Mouse (Mus musculus) heart, embryonic 12.5 days (tissue): ENCODE measurements around the gene Gm17542. TPM values are rescaled to one million over a fixed set of nuclear protein-coding genes. Genes with fewer than 3 reads are reported as not detected.
"Not testable (repeated sequence)": the region's sequence is repeated elsewhere in the genome, so short reads cannot be mapped to it uniquely, and the experiment has no call there.

ENCODE experiments used
- ATAC-seq: fragments of 200-750 bp; cut with Nextera tagmentation; 2 replicates; pipeline ENCODE4 v1.8.0; 2017; ENCODE audit warnings: moderate TSS enrichment, moderate library complexity; ENCODE audit not compliant: insufficient number of reproducible peaks, low FRiP score
- H3K27ac ChIP-seq: fragments of 300-500 bp; sonication (generic); 2 replicates; pipeline ENCODE4 v1.5.1; 2016; ENCODE audit warnings: mild to moderate bottlenecking, moderate library complexity; ENCODE audit not compliant: poor library complexity, severe bottlenecking
- H3K27me3 ChIP-seq: fragments of 300-500 bp; sonication (generic); replicated peaks from 2 replicates; pipeline ENCODE4 v1.6.1; 2016; ENCODE audit warnings: mild to moderate bottlenecking, moderate library complexity
- H3K36me3 ChIP-seq: fragments of 300-500 bp; sonication (generic); 2 replicates; pipeline ENCODE4 v1.6.1; 2016; ENCODE audit warnings: mild to moderate bottlenecking, moderate library complexity
- H3K4me1 ChIP-seq: fragments of 300-500 bp; sonication (generic); replicated peaks from 2 replicates; pipeline ENCODE4 v1.6.1; 2016; ENCODE audit warnings: mild to moderate bottlenecking
- H3K4me2 ChIP-seq: fragments of 300-500 bp; sonication (generic); 2 replicates; pipeline ENCODE4 v1.6.1; 2016; ENCODE audit warnings: mild to moderate bottlenecking, moderate library complexity
- H3K4me3 ChIP-seq: fragments of 300-500 bp; sonication (generic); 2 replicates; pipeline ENCODE4 v1.5.1; 2016; ENCODE audit warnings: mild to moderate bottlenecking
- H3K9ac ChIP-seq: fragments of 300-500 bp; sonication (generic); 2 replicates; pipeline ENCODE4 v1.6.1; 2016; ENCODE audit warnings: mild to moderate bottlenecking, moderate library complexity
- H3K9me3 ChIP-seq: fragments of 300-500 bp; sonication (generic); replicated peaks from 2 replicates; pipeline ENCODE4 v1.6.1; 2016; ENCODE audit warnings: mild to moderate bottlenecking, moderate library complexity
- WGBS: fragments of 180-500 bp; shearing (Covaris S2); methylation state at CpG from one replicate; pipeline ENCODE4 v1.1.7; 2016; 5-methylcytosine and 5-hydroxymethylcytosine counted together
- polyA plus RNA-seq: library from polyadenylated mRNA; unstranded; fragments of >200 nt; fragmentation: Nextera tagmentation; extraction: Ambion mirVana; gene quantifications from 2 replicates; pipeline ENCODE4 v1.2.1, GENCODE M21; 2016

Gm17542 gene
- not detected in 2 replicates for polyA plus RNA-seq

DNA sequence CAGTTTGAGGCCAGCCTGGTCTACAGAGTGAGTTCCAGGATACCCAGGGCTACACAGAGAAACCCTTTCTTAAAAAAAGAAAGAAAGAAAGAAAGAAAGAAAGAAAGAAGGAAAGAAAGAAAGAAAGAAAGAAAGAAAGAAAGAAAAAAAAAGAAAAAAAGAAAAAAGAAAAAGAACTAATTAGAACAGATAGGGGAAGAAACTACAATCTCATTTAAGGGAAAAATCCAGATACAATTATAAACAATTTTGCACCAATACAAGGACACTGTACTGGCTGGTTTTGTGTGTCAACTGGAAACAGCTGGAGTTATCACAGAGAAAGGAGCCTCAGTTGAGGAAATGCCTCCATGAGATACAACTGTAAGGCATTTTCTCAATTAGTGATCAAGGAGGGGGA, at the start of gene Gm17542:
TSS of gene Gm17542 (minus strand) at position 101 of the 400 bp plus-strand sequence.
- not testable (repeated sequence) for H3K36me3 ChIP-seq, H3K4me3 ChIP-seq, H3K9ac ChIP-seq, ATAC-seq, H3K27ac ChIP-seq, H3K27me3 ChIP-seq, H3K4me2 ChIP-seq, H3K9me3 ChIP-seq, H3K4me1 ChIP-seq

DNA sequence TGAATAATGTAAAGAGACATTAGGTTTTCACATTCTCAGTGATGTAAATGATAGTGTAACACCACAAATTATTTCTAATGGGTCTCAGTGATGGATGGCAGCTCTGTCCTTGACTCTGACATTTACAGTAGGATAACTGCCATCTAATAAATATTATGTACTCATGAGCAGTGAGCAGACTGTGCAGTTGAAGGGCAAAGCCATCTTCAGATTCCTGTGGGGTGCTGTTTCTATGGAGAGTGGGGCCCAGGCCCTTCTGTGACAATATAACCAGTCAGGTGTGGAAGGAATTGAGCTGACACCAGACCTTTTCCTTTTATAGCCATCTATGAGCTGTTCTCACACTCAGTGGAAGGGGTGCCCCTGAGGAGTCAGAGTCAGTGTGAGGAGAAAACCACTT, 21.8 kb upstream of the Gm17542 start:
- Histone ChIP-seq H3K9me3 (no peaks in the 10 kb centered on the region), H3K27ac (no peak overlapping the region), H3K27me3 (no peaks in the 10 kb centered on the region), H3K4me2 (no peak overlapping the region), H3K9ac (no peak overlapping the region), H3K4me3 (no peak overlapping the region), H3K36me3 (no peaks in the 10 kb centered on the region), H3K4me1 (no peaks in the 10 kb centered on the region)
- ATAC-seq = no peak

DNA sequence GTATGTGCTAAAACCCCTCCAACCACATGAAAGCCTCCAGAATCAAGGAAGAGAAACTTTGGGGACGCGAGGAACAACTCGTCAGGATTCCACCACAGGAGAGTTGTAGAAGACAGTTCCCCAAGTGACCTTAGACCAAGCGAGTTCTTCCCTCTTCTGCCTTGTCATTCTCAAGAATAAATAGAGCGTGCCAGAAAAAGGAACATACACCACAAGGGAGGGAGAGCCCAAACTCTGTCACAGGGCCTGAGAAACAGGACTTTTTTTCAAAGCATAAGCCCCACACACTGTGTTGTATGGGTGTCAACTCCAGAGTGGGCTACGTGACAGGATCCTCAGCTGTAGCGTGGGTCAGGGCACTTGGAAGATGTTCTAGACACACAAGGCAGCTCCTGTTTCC, 20.1 kb upstream of the Gm17542 start:
- no peaks in the 10 kb centered on the region for H3K36me3 ChIP-seq
- 74% methylated on average over 7 of the region's 7 CpGs for whole genome bisulfite sequencing
- H3K9me3 ChIP-seq = no peaks in the 10 kb centered on the region
- no peaks in the 10 kb centered on the region for H3K27me3 ChIP-seq
- H3K27ac ChIP-seq = no peak overlapping the region
- no peaks in the 10 kb centered on the region for H3K4me1 ChIP-seq
- no peak overlapping the region for H3K9ac ChIP-seq
- H3K4me3 ChIP-seq = no peak overlapping the region
- H3K4me2 ChIP-seq = no peak overlapping the region
- ATAC-seq = no peak

DNA sequence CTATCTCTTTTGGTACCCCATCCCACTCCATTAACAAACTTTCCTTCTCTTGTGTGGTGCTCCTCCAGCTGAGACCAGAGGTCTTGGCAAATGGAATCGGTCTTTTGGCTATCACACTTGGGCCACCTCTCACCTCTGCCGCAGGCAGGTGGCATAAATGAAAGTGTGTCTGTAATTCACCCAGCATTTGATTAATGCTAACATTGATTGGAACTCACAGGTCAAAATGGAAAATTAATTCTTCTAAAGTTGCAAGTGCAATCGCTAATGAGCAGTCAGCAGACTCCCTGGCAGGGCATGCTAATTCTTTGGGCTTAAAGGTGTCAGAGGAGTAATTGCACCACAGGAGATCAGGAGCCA, 3.2 kb downstream of the Gm17542 start:
- H3K4me3 ChIP-seq = peak overlapping the region; percentile 35
- no peak overlapping the region for H3K9ac ChIP-seq
- H3K9me3 ChIP-seq = no peaks in the 10 kb centered on the region
- no peak for ATAC-seq
- H3K27ac ChIP-seq = no peak overlapping the region
- H3K4me1 ChIP-seq = 0 out of 2 replicates have a peak, but pooled peaks cover 10% of the 10 kb centered on the region
- H3K36me3 ChIP-seq = no peaks in the 10 kb centered on the region
- H3K4me2 ChIP-seq = peak overlapping the region; percentile 60
- no peaks in the 10 kb centered on the region for H3K27me3 ChIP-seq
- 48% methylated on average over 3 of the region's 3 CpGs for WGBS

DNA sequence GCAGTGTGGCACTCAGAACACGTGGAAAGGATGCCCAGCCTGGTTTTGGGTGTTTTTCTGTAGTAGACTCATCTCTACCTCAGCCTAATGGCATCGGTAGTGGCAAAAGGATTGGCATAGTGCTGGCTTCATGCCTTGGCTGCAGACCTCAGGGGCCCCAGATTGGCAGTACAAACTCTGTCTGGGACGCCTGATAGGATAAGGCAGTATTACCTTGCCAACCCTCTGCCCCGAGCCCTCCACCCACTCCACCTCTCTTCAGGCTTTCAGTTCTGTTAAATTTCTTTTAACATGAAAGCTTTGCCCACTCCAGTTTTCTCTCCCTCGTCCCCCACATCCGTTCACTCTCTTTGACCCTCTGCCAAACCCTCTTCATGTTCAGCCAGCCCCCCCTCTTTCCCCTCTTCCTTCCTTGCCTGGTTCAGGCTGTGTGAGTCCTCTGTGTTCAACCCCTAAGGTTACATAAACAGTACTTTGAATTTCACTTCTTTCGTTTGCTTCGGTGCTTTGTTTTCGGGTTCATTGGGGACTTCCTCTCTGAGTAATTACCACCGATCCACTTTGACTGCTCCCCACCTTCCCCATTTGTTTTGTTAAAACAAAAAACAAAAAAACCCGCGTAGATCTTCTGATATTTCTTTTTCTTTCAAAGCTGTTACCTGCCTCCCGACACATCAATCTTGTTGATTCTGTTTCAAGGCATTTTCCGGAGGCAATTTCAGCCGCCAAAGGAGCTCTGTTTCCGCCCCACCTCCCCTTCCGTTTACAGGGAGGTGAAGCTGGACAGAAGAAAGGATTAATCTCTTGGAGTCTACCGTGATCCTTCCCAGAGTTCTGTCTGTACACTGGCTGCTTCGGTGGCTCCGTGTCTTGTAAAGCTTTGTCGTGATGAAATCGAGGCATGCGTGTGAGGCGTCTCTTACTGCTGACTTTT, 3.9 kb downstream of the Gm17542 start:
- H3K4me2 ChIP-seq = peak overlapping the region; percentile 60
- H3K36me3 ChIP-seq = no peaks in the 10 kb centered on the region
- peak; percentile 64 for ATAC-seq
- WGBS = 31% methylated on average over 24 of the region's 24 CpGs
- no peak overlapping the region for H3K27ac ChIP-seq
- peak overlapping the region; percentile 33; the same call in 1 of the 2 replicates for H3K9ac ChIP-seq
- 0 out of 2 replicates have a peak, but pooled peaks cover 10% of the 10 kb centered on the region for H3K4me1 ChIP-seq
- H3K9me3 ChIP-seq = no peaks in the 10 kb centered on the region
- H3K27me3 ChIP-seq = no peaks in the 10 kb centered on the region
- H3K4me3 ChIP-seq = peak overlapping the region; percentile 35

DNA sequence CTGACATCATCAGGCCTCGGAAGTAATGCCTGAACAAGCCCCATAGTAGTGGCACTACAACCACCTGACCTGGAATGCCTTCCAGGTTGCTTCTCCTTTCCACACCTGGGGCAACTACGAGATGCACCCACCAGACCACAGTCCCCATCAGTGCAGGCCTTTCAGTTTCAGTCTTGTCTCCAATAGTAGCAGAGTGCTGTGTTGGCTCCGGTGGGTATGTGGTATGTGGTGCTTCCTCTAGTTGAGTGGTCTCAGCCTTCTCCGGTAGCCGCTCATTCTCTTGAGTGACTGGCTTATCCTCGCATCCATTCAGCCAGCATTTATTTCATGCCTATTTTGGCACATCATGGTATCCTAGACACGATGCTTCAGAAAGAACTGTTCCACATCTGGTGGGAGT, 4.8 kb downstream of the Gm17542 start:
- H3K9ac ChIP-seq = no peak overlapping the region
- no peak overlapping the region for H3K4me3 ChIP-seq
- H3K36me3 ChIP-seq = no peaks in the 10 kb centered on the region
- no peak for ATAC-seq
- H3K27ac ChIP-seq = no peak overlapping the region
- 0 out of 2 replicates have a peak, but pooled peaks cover 10% of the 10 kb centered on the region for H3K4me1 ChIP-seq
- H3K4me2 ChIP-seq = no peak overlapping the region
- no peaks in the 10 kb centered on the region for H3K27me3 ChIP-seq
- WGBS = 87% methylated on average over 7 of the region's 7 CpGs
- no peaks in the 10 kb centered on the region for H3K9me3 ChIP-seq

DNA sequence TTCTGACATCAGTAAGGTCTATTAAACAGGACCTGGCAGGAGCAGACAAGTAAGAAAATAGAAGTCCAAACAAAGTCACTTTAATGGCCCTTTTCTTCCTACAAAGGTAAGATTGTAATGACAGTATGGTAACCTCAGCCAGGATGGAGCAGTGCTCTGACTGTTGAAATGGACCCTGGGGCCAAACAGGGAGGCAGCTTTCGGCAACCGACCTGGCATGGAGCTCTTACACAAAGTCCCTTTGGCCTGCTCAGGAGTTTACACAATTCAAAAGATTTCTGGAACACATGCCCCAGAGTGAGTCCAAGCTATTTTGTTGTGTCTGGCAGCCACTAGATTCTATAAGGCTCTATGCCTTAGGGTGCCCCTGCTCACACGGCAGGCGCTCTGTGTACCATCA, 9.0 kb downstream of the Gm17542 start:
- H3K4me2 ChIP-seq = no peak overlapping the region
- ATAC-seq = no peak
- no peak overlapping the region for H3K27ac ChIP-seq
- H3K9ac ChIP-seq = no peak overlapping the region
- 93% methylated on average over 4 of the region's 4 CpGs for WGBS
- H3K9me3 ChIP-seq = no peaks in the 10 kb centered on the region
- no peak overlapping the region for H3K4me3 ChIP-seq
- H3K36me3 ChIP-seq = no peaks in the 10 kb centered on the region
- H3K4me1 ChIP-seq = 0 out of 2 replicates have a peak, but pooled peaks cover 5% of the 10 kb centered on the region
- H3K27me3 ChIP-seq = no peaks in the 10 kb centered on the region

DNA sequence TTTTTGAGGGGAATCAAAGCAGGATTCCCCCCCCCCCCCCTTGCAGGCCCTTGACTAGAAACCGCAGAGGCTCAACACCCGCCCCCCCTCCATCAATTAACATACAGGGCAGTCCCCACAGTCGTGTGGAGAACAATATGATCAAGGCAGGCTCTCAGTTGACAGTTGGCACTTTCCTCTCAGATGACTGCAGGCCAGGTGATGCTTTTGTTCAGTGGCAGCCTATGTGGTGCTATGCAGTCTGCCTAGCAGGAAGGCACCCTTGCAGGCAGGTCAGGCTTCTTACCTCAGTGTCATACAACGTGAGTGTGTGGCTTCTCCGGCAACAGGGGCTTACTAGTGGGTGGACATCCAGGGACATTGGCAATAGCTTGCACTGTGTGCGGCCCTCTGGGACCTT, 17.4 kb downstream of the Gm17542 start:
- no peak overlapping the region for H3K9ac ChIP-seq
- H3K4me3 ChIP-seq = no peak overlapping the region
- no peak for ATAC-seq
- no peaks in the 10 kb centered on the region for H3K36me3 ChIP-seq
- WGBS = 49% methylated on average over 6 of the region's 6 CpGs
- no peak overlapping the region for H3K27ac ChIP-seq
- no peak overlapping the region for H3K4me2 ChIP-seq
- H3K27me3 ChIP-seq = no peaks in the 10 kb centered on the region
- H3K4me1 ChIP-seq = no peaks in the 10 kb centered on the region
- no peaks in the 10 kb centered on the region for H3K9me3 ChIP-seq

DNA sequence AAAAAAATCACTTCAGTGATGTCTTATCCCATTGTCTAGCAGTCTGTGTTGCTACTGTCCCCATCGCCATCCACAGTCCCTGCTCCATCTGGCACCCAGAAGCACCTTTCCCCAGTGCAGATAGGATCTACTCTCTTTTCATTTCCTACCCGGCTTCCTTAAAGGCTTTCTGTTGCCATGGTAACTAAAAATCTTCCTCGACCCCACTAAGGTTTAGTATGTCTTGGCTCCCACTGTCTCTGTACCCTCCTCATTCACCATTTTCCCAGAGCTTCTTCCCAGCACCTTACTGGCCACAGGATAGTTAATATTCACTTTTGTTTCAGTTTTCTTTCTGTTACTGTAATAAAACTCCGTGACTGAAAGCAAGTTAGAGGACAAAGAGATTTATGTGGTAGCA, 17.9 kb downstream of the Gm17542 start:
- 41% methylated on average over 4 of the region's 4 CpGs for WGBS
- Histone ChIP-seq H3K4me3 (no peak overlapping the region), H3K27me3 (no peaks in the 10 kb centered on the region), H3K9me3 (no peaks in the 10 kb centered on the region), H3K36me3 (no peaks in the 10 kb centered on the region), H3K4me1 (no peaks in the 10 kb centered on the region), H3K27ac (no peak overlapping the region), H3K9ac (no peak overlapping the region), H3K4me2 (no peak overlapping the region)
- no peak for ATAC-seq

DNA sequence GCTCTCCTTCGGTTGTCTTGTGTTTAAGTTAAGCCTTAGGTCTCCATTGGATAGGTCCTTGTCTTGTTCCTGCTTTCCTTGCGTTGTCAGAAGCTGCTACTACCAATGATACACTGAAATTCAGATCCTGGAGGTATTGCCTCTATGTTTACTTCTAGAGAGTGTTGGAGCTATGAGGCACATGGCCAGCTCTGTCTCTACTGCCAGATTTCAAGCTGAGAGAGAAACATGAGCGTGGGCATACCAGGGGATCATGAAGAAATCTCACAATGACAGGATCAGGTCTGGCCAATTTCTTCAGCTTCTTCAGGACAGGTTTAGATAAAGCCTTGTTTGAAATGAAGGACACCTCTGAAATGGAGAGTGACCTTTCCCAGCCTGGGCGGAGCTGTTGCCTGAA, 19.1 kb downstream of the Gm17542 start:
- Histone ChIP-seq H3K9ac (no peak overlapping the region), H3K27ac (no peak overlapping the region), H3K4me1 (no peaks in the 10 kb centered on the region; the same call in 1 of the 2 replicates), H3K4me2 (no peak overlapping the region), H3K27me3 (no peaks in the 10 kb centered on the region), H3K9me3 (no peaks in the 10 kb centered on the region), H3K36me3 (no peaks in the 10 kb centered on the region), H3K4me3 (no peak overlapping the region)
- 72% methylated on average over 4 of the region's 4 CpGs for WGBS
- ATAC-seq = no peak

DNA sequence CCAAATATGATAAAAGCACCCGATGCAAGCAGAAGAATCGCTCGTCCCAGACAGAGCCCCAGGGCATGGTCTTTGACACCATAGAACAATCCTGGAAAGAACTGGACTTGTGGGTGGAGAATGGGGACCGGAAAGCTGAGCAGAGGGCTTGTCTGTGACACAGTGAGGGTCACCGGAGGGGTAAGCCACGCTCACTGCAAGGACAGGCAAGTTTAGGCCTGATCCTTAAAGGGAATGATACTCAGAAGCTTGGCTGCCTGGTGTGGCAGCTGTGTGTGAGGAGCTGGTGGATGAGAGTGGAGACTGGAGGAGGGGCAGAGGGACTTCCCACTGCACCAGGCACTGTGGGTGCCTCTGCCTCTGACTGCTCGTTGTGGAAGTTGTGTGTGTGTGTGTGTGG, 27.0 kb downstream of the Gm17542 start:
- Histone ChIP-seq H3K27ac (no peak overlapping the region), H3K27me3 (no peaks in the 10 kb centered on the region), H3K36me3 (no peaks in the 10 kb centered on the region), H3K9me3 (no peaks in the 10 kb centered on the region; the same call in 1 of the 2 replicates), H3K4me2 (no peak overlapping the region), H3K4me3 (no peak overlapping the region), H3K4me1 (no peaks in the 10 kb centered on the region; the same call in 1 of the 2 replicates), H3K9ac (no peak overlapping the region)
- ATAC-seq = no peak
- 72% methylated on average over 6 of the region's 7 CpGs for WGBS
